Mouse (Mus musculus) testis, adult 2 months (tissue): Measurements from ENCODE around the gene Lhx2.

Experiments
- CTCF ChIP-seq: fragments of 200-500 bp; IDR thresholded peaks from 2 replicates; pipeline ENCODE4 v1.5.1; 2012; ENCODE audit warnings: low read depth, mild to moderate bottlenecking, inconsistent platforms, low read length, moderate library complexity; ENCODE audit not compliant: control insufficient read depth, insufficient read depth, insufficient replicate concordance
- POLR2A ChIP-seq: fragments of 200-500 bp; IDR thresholded peaks from 2 replicates; pipeline ENCODE4 v1.6.1; 2012; ENCODE audit warnings: low read depth, mild to moderate bottlenecking, inconsistent platforms, low read length, moderate library complexity; ENCODE audit not compliant: control insufficient read depth

GRCm38 (mm10) chr2:38320911-38321310, 18.2 kb upstream of the Lhx2 start:
- TF ChIP-seq CTCF: no peak
- TF ChIP-seq POLR2A: no peak
